ENCODE assay signal across 23 mouse cellular contexts in the genomic region with DNA sequence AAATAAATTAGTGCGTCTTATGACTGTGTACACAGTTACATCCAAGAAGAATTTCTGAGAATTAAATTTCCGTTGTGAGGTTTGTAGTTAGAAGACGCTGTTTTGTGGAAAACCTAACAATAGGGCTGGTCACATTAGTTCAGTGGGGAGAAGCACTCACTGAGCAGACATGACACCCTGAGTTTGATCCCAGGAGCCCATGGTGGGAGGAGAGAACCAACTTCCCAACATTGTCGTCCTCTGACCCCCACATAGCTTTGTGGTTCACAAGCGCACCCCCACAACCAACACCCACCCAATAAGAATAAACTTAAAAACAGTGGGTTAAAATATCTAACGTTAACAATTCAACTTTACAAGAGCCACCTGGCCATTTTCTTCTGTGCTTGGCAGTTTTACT.
"Had no signal": no experiment of that assay in that cellular context is flagged by ENCODE, and none has a peak within 500 bp of the region (broad histone marks: within the 10 kb centered on the region; RNA-seq: fewer than 3 reads in every experiment).

No protein-coding gene starts in this region.

- ATAC-seq: forebrain, postnatal 0 days; hindbrain, postnatal 0 days; intestine, embryonic 16.5 days; liver, embryonic 12.5 days had no signal

- H3K27ac ChIP-seq: heart, adult 2 months; heart, embryonic 13.5 days; heart, embryonic 15.5 days; hindbrain, embryonic 13.5 days; hindbrain, embryonic 15.5 days; hindbrain, postnatal 0 days; limb, embryonic 13.5 days; limb, embryonic 15.5 days; liver, embryonic 12.5 days; liver, embryonic 14.5 days had no signal

- H3K27me3 ChIP-seq: heart, embryonic 13.5 days; heart, embryonic 15.5 days; hindbrain, embryonic 13.5 days; hindbrain, embryonic 15.5 days; limb, embryonic 13.5 days; limb, embryonic 15.5 days; liver, embryonic 12.5 days had no signal

- H3K9me3 ChIP-seq: heart, embryonic 13.5 days; heart, embryonic 15.5 days; hindbrain, embryonic 13.5 days; hindbrain, embryonic 15.5 days; limb, embryonic 13.5 days; limb, embryonic 15.5 days; liver, embryonic 12.5 days had no signal

- H3K36me3 ChIP-seq: heart, embryonic 13.5 days; heart, embryonic 15.5 days; hindbrain, embryonic 13.5 days; hindbrain, embryonic 15.5 days; limb, embryonic 13.5 days; limb, embryonic 15.5 days; liver, embryonic 12.5 days had no signal

- H3K4me3 ChIP-seq: heart, adult 2 months; heart, embryonic 13.5 days; heart, embryonic 15.5 days; hindbrain, embryonic 13.5 days; hindbrain, embryonic 15.5 days; limb, embryonic 13.5 days; limb, embryonic 15.5 days; liver, embryonic 12.5 days had no signal

- H3K9ac ChIP-seq: forebrain, postnatal 0 days; heart, embryonic 13.5 days; heart, embryonic 15.5 days; hindbrain, embryonic 13.5 days; hindbrain, embryonic 15.5 days; limb, embryonic 13.5 days; limb, embryonic 15.5 days; liver, embryonic 12.5 days; liver, embryonic 14.5 days had no signal

- H3K4me1 ChIP-seq: hindbrain, embryonic 13.5 days; hindbrain, embryonic 15.5 days; limb, embryonic 13.5 days; limb, embryonic 15.5 days had no signal

- H3K4me2 ChIP-seq: heart, embryonic 11.5 days; heart, embryonic 13.5 days; heart, embryonic 15.5 days; hindbrain, embryonic 13.5 days; hindbrain, embryonic 15.5 days; limb, embryonic 13.5 days; limb, embryonic 15.5 days; liver, embryonic 12.5 days had no signal

- DNase-seq: forebrain, postnatal 0 days; gastrocnemius, postnatal 14 days; gastrocnemius, postnatal 36 days; heart, adult 11 months; heart, adult 2 months; heart, postnatal 14 days; heart, postnatal 36 days; kidney, adult 11 months; kidney, postnatal 14 days; layer of hippocampus, adult 9-11 months; layer of hippocampus, postnatal 36 days; left cerebral cortex, postnatal 4 days had no signal
